Mouse (Mus musculus) cerebellum, adult 18-20 months (tissue): ENCODE data around the gene Cyp4a12a.
"Not testable (repeated sequence)": the region's sequence is repeated elsewhere in the genome, so short reads cannot be mapped to it uniquely, and the experiment has no call there.

Experiments
- DNase-seq, 2 experiments: peaks; one replicate each; pipeline ENCODE4 v3.0.0; 2021

Cyp4a12a gene

GRCm38 (mm10) chr4:115298746-115299145 lies at the start of gene Cyp4a12a:
TSS of gene Cyp4a12a (plus strand) at chr4:115299046.
- not testable (repeated sequence) for DNase-seq

- not testable (repeated sequence) for DNase-seq
Observed at GRCm38 (mm10) chr4:115264687-115265569, 33.9 kb upstream of the Cyp4a12a start.

GRCm38 (mm10) chr4:115278215-115278982 lies 20.4 kb upstream of the Cyp4a12a start:
- DNase-seq, result not testable (repeated sequence)

- DNase-seq, result no peak
Observed at GRCm38 (mm10) chr4:115280342-115280741, 18.5 kb upstream of the Cyp4a12a start.

GRCm38 (mm10) chr4:115280779-115281178 lies 18.1 kb upstream of the Cyp4a12a start:
- not testable (repeated sequence) for DNase-seq

- DNase-seq, result not testable (repeated sequence)
Observed at GRCm38 (mm10) chr4:115281231-115281767, 17.5 kb upstream of the Cyp4a12a start.

- DNase-seq, result not testable (repeated sequence)
Observed at GRCm38 (mm10) chr4:115325722-115326121, 26.9 kb downstream of the Cyp4a12a start.

GRCm38 (mm10) chr4:115365624-115366023 lies 66.8 kb downstream of the Cyp4a12a start:
- DNase-seq, result not testable (repeated sequence)

GRCm38 (mm10) chr4:115368067-115368466 lies 69.2 kb downstream of the Cyp4a12a start:
- DNase-seq, result not testable (repeated sequence)
